Mouse (Mus musculus): ENCODE measurements at regions not wholly inside any gene's neighbourhood (a gene's known extent, or its start where the extent isn't known, plus 50 kb on each side); places are given as distances from the start of the nearest gene placed in this dataset.

DNA sequence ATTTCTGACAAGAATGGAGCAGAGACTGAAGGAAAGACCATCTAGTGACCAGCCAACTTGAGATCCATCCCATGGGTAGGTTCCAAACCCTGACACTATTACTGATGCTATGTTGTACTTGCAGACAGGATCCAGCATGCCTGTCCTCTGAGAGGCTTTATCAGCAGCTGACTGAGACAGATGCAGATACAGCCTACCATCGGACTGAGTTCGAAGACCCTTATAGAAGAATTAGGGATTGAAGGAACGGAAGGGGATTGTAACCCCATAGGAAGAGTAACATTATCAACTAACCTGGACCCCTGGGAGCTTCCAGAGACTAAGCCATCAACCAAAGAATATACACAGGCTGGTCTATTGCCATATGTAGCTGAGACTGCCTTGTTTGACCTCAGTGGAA, 183.1 kb upstream of the Adcy2 start:
- no peak for DNase-seq

DNA sequence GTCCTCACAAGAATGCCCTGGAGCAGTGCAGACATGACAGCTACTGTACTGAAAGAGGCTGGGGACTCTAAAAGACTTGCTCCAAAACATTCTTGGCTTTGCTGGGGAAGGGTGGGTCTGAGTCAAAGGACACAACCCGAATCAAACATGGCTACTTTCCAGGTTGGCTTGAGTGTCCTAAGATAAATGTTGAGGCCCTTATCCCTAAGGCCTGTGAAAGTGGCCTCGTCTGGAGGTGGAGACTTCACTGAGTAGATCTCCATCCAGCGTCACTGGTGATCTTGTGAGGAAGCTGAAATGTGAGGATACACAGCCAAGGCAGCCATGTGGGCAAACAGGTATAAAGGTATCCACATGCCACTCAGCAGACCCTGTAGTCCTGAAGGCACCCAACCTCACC, 191.3 kb upstream of the Adcy2 start:
- DNase-seq: no peak

DNA sequence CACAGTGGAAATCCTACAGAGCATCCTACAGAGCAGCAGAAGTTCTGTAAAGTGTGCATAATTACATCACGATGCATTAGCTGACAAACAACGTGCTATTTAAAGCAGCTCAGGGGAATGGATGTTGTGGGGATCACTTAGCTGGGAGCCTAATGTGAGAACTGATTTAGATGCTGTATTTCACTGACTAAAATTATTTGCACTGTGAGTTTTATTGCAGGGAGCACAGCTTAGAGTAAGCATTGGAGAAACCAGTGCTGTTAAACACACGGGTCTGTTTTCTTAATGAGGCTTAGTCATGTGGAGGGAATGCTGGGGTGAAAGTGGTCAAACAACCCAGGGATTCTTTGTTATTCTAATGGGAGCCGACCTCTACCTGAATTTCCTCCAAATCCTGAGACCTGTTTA, 197.1 kb upstream of the Adcy2 start:
- no peak for DNase-seq

DNA sequence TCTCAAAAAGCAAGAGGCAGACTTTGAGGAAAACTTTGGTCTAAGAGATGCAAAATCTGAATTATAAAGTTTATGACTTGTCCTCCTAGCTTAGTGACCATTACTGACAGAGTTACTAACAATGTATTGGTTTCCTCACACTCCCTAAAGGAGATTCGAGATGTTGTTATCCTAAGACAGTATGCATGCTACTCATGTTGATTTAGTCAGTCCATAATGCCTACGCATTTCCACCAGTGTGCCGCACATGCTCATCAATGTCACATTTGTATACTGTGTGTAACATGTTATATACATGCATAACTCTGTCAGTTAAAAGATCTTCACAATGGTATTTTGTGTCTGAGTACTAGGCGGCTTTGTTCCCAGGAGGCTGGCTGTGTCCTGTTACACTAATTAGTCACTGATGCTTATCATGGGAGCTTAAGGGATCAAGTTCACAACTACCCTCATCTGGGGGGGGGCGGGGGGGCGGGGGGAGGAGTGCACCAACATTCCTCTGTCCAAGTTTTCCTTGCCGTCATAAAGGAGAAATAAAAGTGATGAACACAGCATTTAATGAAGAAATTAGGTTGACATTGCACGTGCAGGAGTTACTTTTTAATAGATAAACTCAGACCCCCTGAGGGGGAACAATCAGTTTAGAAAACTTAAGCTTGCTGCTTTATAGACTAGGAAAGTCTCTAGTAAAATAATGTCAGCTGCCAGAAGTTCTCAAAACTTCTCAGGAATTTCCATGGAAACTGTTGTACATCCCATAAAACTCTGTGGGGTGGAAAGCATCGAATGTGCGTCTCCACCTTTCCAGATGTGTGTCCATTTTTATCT, 208.6 kb upstream of the Adcy2 start:
- no peak for DNase-seq

DNA sequence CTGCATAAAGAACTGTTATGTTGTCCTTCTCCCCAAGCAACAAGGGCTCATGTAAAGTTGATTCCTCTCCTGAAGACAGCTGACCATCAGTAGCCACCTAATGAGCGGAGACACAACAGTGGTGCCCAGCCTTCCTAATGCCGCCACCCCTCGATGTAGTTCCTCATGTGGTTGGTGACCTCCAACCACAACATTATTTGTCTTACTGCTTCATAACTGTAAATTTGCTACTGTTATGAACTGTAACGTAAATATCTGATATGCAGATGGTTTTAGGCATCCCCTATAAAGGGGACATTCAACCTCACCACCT, 209.2 kb upstream of the Adcy2 start:
- no peak for DNase-seq

DNA sequence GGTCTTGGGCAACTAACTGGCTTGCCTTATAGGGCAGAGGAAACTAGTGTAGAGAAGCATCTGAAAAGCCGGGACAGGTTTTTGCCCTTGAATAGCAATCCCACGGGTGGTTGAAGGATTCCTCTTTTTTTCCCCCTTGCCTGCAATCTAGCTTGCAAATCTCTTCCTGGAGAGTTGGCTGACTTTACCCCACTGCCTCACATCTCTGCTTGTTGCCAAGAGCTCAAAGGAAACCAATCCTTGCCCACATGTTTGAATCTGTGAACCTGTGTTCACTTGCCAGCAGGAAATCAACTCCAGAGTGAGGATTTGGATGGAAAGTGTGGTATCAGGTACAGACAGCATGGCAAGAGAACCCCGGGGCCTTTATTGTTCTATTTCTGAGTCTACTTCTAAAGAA, 217.2 kb upstream of the Adcy2 start:
- no peak for DNase-seq

DNA sequence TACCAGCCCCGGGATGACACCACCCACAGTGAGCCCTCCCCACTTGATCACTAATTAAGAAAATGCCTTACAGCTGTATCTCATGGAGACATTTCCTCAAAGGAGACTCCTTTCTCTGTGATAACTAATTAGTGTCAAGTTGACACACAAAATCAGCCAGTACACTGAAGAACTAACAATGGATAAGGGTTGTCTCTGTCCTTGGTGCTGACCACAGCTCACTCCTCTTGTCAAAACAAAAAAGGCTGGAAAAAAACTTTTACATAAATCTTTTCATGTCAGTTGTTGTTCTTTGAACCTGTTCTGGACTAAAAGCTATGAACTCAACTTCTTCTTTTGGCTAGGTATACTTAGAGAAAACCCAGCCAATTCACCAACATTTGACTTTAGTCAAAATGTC, 221.1 kb upstream of the Adcy2 start:
- no peak for DNase-seq

DNA sequence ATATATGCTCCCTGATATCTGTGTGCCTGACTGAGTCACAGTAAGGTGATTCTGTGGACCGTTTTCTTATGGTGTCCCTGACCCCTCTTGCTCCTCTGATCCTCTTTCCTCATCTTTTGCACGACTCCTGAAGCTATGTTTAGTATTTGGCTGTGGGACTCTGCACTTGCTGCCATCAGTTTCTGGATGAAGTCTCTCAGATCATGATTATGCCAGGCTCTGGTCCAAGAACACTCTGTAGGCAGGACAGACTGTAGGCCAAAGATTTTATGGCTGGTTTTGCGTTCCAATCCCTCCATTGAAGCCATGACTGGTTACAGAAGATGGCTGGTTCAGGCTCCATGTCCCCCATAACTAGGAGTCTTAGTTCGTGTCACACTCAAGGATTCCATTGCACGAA, 227.2 kb upstream of the Adcy2 start:
- DNase-seq: no peak

DNA sequence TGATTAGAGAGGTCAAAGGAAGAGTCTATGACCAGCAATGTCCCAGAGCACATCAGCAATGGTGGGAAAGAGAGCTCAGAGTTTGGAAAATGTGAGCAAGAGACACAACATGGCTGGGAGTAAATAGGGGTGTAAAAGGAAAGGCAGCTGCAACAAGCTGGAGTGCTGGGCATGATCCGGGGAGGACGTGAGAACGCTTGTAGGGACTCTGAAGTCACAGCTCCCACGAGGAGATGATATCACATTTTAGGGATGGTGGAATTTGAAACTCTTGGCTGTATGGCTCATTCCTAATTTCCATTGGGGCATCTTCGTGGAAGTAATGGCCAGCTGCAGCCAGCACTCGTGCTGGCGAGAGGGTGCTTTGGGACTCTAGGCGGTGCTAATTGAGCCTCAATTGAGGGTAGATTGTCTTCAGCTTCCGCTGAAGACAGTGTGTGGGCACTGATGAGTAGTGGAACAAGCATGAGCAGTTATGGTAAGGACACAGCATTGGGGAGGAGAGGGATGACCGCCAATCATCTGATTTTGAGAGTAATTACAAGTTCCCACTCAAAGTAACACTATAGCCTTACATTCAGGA, 231.1 kb upstream of the Adcy2 start:
- DNase-seq: no peak

DNA sequence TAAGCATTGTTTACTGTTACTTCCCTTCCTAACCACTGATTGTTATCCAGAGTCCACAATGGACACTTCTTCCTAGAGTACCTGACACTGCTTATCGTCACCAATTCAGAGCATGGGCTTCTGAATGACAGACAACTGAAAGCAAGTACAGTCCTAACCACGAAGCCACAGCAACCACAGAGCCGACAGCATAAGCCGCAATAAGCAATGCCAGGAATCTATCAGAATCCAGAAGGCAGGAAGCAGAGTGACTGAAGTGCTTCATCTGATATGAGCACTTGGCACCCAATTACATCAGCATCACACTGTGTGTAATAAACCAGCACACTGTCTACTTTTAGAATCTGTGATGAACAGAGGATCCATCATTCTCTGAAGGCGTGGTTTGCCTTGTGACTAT, 237.0 kb upstream of the Adcy2 start:
- DNase-seq: peak; percentile 22 to 26

DNA sequence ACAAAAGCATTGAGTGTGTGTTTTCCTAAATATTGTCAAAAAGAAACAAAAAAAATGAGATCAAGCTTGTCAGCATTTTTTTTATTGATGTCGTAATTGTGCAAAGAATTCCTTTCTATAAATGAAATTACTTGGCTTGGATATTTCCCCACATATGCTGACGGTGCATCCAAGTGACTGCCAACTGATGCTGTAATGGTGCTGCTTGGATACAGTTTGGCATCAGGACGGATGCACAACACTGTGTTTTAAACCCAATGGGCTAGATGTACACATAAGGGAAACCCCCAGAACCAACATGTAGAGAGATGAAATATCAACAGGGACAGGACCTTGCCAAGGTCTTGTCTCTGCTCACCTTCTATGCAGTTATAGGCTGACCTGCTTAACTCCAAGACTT, 238.6 kb upstream of the Adcy2 start:
- peak in 1 of 2 experiments; percentile 18 for DNase-seq

DNA sequence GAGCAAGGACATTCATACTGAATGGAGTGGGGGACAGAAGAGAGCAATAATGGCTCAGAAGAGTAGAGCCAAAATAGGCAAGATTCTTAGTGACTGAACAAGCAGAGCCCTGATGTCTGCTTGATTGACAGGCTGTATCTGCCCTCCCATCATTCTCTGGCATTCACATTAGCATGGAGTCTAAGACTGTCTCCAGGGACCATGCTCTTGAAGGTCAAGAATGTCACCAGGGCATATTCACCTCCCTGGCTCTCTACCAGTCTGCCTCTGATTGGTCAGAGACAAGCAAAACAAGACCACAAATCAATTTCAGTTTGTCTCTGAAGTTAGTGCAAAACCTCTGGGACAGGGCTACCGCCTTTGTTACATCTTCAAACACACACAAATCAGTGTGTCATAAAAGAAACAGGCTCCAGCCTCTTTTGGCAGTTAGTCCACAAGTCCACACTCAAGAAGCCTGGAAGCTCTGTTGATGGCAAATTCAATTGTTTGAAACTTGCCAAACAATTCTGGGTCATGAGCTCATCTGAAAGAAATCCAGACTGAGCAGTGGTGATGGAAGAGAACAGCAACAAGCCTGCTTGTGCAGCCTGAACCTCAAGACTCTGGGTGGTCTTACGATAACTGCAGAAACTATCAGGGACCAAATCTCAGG, 240.0 kb upstream of the Adcy2 start:
- DNase-seq: no peak

DNA sequence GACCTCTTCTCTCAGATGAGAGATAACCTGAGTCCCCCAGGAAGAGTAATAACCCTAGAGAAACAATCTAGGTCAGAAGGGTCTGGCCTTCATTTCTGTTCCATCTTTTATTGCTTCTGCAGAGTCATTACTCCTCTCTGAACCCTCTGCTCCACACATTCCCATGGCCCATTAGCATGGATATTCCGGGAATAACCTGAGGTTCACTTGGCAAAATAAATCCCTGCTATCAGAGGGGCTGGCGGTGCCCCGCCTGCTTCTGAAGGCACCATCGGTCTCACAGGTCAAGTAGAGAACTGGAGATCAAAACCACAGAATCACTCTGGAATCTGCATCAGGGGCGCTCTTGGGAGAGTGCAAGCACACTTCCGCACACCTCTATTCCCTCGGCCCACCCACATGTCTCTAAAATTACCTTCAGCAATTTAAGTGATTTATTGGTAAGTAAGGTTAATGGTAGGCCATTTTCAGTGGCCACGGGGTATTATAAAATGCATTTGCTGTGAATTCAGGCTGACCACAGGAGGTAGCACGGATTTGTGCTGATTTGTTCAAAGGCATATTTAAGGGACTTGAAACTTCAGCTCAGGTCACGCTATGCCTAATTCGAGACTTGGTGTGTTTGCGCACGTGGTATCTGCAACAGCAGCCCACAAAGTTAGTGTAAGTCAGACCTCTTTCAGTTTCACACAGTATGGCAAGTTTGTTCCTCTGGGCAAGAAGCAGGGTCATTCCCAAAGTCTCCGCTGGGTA, 243.4 kb upstream of the Adcy2 start:
- no peak for DNase-seq

DNA sequence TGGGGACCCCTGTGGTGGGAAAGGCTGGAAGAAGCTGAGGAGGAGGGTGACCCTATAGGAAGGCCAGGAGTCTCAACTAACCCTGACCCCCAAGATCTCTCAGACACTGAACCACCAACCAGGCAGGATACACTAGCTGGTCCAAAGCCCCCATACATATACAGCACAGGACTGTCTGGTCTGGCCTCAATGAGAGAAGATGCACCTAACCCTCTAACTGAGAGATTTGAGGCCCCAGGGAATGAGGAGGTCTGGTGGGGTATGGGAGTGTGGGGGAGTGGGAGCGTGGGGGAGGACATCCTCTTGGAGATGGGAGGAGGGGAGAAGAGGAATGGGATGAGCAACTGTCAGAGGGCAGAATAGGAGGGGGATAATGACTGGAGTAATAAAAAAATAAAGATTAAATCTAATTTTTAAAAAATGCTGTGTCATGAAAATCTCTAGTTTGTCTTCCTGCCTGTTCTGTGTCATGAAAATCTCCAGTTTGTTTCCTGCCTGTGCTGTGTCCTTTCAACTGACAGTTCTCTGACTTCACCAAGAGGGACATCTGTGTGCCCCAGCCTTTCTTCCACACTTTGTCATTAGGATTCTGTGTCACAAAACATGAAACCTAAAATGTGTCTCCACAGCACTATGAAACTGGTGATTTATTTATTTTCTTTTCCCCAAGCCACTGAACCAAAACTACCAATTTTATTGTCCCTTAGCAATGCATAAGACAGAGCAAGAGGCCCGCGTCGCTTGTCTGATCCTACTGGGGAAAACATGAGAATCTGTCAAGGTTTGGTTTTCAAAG, 251.2 kb upstream of the Adcy2 start:
- DNase-seq: no peak

DNA sequence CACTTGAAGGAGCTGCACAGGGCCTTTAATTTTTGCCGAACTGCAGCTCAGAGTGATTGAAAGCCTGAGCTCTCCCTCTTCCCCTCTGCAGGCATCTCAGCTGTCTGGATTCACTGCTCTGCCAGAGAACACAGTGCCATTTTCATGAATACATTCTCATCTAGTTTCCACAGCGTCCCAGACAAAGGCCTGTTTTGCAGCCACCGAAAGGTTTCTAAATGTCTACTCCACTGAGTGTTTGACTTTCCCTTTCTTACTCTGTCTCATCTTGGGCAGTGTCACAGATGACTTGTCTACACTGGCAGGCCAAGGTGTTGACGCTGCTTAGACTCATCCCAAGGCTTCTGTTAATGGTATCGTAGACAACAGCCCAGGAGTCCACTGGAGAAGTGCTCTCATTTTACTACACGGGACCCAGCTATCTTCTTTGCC, 251.8 kb upstream of the Adcy2 start:
- no peak for DNase-seq

DNA sequence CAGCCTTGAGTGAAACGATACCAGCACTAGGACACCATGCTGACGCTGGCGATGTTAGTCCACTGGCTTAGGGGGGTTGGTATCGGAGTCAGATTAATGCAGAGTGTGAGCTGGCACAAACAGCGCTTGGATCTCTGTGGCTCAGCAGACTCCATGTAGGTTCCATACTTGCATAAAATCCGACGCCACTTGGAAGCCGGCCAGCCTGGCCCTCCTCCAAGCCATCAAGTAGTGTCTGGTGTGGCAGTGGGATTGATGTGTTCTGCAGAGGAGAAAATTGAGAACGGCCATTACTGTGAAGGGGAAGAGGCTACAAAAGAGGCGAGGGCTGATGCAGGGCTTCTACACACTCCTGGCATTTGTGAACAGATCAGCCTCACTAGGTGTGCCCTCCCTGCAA, 253.0 kb upstream of the Adcy2 start:
- no peak for DNase-seq

DNA sequence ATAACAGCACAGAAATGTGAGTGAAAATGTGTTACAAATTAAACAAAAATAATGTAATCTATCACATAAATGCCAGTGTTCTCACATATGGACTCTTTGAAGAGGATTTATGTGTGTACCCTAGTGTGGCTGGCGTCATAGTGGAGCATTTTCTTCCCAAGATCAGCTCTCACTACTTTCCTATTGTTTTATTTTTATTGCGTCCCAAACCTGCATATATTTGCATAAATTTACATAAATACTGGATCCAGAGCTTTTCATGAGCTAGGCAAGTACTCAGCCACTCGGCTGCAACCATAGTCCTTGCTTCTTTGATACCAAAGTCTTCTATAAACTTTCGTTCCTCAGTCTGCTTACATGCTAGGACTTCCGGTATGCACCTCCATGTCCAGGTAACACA, 261.1 kb upstream of the Adcy2 start:
- DNase-seq: no peak

DNA sequence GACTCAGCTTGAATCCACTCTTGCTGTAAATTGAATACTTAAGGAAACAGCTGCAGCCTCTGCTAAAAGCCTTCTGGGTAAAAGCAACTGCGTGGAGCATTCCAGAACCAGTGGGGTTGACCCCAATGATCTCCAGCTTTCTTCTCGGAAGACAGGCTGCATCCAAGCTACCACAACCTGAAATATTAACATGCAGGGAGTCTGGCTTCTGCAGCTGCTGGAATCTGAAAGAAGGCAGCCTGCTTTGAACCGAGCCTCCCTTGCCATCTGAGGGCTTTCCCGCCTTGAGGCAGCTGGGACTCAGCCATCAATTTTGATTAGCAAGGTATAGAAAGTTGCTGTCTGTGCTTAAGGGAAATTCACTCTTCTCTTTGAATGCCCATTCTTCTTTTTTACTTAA, 261.6 kb upstream of the Adcy2 start:
- DNase-seq: no peak

DNA sequence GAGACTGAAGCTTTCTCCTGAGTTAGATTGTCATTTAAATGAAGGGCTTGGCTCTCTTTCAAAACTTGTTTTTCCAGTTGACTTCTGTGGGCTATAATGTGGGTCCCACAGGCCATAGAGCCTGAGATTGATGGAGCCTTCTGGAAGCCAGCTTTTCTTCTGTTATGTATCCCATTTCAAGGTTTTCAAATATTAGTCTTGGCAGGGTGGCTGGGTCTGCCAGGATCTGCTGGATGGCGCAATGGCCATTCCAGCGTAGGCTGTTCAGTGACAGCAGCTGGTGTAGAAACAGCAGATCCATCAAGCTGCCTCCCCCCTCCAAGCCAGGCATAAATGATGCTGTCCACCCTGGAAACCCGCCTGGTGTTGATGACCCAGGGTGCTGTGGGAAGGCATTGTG, 264.4 kb upstream of the Adcy2 start:
- no peak for DNase-seq

DNA sequence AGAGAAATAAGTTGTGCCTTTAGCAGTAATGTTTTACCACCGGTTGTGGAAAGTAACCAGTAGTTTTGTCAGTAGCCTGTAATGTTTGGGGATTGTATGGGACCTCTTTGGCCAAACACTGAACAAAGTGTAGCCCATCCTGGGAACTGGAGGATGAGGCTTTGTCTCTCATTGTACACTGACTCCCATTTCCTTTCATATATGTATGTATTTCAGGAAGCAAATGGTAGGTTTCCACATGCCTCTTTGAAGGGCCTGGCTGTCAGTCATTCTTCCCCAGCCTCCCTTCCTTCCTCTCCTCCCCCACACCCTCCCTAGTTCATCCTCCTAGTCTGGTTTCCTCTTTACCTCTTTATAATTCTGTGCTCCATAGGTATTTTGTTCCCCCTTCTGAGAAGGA, 266.7 kb upstream of the Adcy2 start:
- no peak for DNase-seq

DNA sequence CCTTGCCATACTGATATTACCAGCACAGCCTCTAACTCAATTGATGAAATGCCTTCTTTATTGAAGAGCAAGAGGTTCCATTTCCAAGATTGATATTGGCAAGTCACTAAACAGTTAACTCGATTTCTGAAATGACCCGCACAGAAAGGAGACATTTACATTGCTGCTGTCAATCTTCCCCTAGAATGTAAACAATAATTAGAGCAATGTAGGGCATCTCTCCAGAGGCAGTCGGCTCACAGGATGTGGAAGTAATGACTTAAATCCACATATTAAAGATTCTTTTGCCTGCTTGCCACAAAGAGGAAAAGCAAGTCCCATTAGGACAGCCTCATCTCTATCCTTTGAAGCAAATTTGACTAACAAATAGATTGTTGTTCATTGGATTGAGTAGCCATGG, 261.0 kb upstream of the Nsun2 start:
- no peak for DNase-seq

DNA sequence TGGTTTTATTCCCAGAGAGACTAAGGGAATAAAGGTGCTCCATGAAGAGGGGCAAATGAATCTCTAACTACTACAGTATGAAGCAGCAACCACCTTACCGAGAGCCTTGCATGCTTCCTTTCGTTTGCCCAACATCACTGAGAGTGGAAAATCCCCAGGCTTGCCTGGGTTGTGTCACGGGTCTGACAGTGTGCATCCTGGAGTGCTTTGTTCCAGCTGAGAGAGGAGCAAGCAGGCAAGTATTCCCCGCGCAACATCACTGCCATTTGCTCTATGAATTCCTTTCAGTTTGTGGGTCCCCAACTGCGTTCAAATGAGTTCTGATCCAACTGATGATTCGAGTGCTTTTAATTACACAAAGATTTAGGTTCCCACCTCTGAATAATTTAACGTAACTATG, 253.9 kb upstream of the Nsun2 start:
- no peak for DNase-seq

DNA sequence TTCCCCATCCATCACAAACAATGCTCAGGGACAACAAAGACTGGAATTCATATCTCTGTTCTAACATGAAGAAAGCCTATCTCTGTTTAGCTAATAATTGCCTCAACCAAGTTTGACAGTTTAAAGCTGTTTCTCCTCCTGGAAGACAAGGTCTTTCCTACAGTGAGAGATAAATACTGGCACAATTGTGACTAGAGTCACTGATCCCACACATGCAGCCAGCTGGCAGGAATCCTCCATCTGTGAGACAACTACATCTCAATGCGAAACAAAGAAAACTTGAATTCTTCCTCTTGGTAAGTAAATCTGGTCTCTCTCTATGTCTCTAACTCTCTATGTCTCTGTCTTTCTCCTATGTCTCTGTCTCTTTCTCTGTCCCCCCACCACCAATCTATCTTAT, 239.1 kb upstream of the Nsun2 start:
- DNase-seq: peak; percentile 40 to 54

Data from layer of hippocampus, postnatal 36 days (tissue).